Mouse (Mus musculus) kidney, adult 2 months (tissue): ENCODE measurements around the gene Il1f9. TPM values are rescaled to one million over a fixed set of nuclear protein-coding genes. Genes with fewer than 3 reads are reported as not detected.
"Not testable (repeated sequence)": the region's sequence is repeated elsewhere in the genome, so short reads cannot be mapped to it uniquely, and the experiment has no call there.

Source experiments
- DNase-seq: peaks from one replicate; pipeline ENCODE4 v3.0.0; 2021
- H3K27ac ChIP-seq: fragments of 200-500 bp; 2 replicates; pipeline ENCODE4 v1.5.1; 2012; ENCODE audit warnings: low read depth, low read length, control low read depth, inconsistent platforms; ENCODE audit not compliant: insufficient read depth
- H3K27me3 ChIP-seq: fragments of 200-500 bp; replicated peaks from 2 replicates; pipeline ENCODE4 v1.6.1; 2012; ENCODE audit warnings: mild to moderate bottlenecking, moderate library complexity, low read length, inconsistent platforms; ENCODE audit not compliant: control insufficient read depth, insufficient read depth
- H3K36me3 ChIP-seq: fragments of 200-500 bp; 2 replicates; pipeline ENCODE4 v1.6.1; 2012; ENCODE audit warnings: mild to moderate bottlenecking, moderate library complexity, low read length, inconsistent platforms; ENCODE audit not compliant: control insufficient read depth, insufficient read depth
- H3K4me1 ChIP-seq: fragments of 200-500 bp; 2 replicates; pipeline ENCODE4 v1.6.1; 2011; ENCODE audit warnings: low read length; ENCODE audit not compliant: control insufficient read depth, insufficient read depth
- H3K4me3 ChIP-seq: fragments of 200-500 bp; 2 replicates; pipeline ENCODE4 v1.5.1; 2011; ENCODE audit warnings: mild to moderate bottlenecking, low read depth, low read length, control low read depth; ENCODE audit not compliant: insufficient read depth
- CTCF ChIP-seq: fragments of 200-500 bp; conservative IDR thresholded peaks from 2 replicates; pipeline ENCODE4 v1.5.1; 2011; ENCODE audit warnings: low read depth, mild to moderate bottlenecking, control low read depth, low read length, moderate library complexity, mixed read lengths; ENCODE audit not compliant: insufficient read depth, insufficient read length
- POLR2A ChIP-seq: fragments of 200-500 bp; IDR thresholded peaks from one replicate; pipeline ENCODE4 v1.6.1; 2011; ENCODE audit warnings: low read depth, low read length, control low read depth
- WGBS: fragments of 180-500 bp; shearing (Covaris S2); methylation state at CpG from one replicate; pipeline ENCODE4 v1.1.7; 2018; 5-methylcytosine and 5-hydroxymethylcytosine counted together
- polyA plus RNA-seq: library from polyadenylated mRNA; depleted of rRNA; stranded (reverse); fragments of >200 nt; gene quantifications from 2 replicates; pipeline ENCODE4 v1.2.3, GENCODE M21; 2012; rRNA removed

Il1f9 gene
- polyA plus RNA-seq: 0.06 TPM in 1 of 2 replicates, not detected in the other

DNA sequence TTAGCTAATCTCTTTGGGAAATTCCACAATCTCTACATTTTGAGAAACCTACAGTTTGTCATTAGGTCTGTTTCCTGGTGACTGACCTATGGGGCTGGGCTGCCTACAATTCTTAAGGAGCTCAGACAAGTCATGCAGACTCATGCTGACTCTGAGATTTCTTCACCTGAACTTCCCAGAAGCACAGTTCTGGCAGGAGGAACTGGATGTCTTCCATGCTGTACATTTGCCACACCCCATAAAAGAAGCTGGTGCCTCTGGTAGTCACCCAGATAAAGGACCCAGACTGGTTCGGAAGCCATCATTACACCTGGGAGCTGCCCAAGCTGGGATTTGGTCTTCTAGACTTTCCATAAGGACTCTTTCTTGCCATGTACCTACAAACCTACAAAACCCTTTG, at the start of gene Il1f9:
Il1f9 (plus strand) TSS at position 301 of the 400 bp plus-strand sequence.
- DNase-seq: no peak
- Histone ChIP-seq H3K27me3 (no peaks in the 10 kb centered on the region), H3K4me3 (no peak within 1 kb of the TSS), H3K36me3 (no peaks in the 10 kb centered on the region), H3K4me1 (peaks cover 3% of the 10 kb centered on the region; the same call in 1 of the 2 replicates), H3K27ac (no peak within 1 kb of the TSS)
- WGBS: 91% methylated on average over 1 of the region's 1 CpGs
- TF ChIP-seq POLR2A: no peak

DNA sequence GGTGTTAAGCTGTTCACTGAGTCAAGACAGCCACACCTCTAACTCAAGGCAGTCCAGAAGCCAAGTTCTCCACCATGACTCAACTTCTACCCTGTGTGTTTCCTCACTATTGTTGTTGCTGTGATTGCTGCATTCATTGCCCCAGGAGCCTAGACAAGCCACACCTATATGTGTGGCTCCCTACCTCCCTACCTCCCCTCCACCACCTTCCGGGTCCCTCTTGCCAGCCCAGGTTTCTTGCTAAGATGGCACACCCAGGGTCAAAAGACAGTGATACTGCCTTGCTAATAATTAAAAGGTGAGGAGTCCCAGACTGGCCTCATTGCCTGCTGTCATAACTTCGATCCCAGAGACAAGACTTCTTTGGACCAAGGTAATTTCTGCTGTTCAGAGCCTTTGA, 33.4 kb upstream of the Il1f9 start, which contains the start of gene Il1f8:
Il1f8 (plus strand) TSS at position 301 of the 400 bp plus-strand sequence.
- H3K36me3 ChIP-seq: no peaks in the 10 kb centered on the region
- no peak for DNase-seq
- H3K4me3 ChIP-seq: no peak within 1 kb of the TSS
- H3K27ac ChIP-seq: no peak within 1 kb of the TSS
- WGBS: 65% methylated on average over 2 of the region's 2 CpGs
- no peak for TF ChIP-seq CTCF
- TF ChIP-seq POLR2A: no peak
- no peaks in the 10 kb centered on the region for H3K4me1 ChIP-seq
- H3K27me3 ChIP-seq: no peaks in the 10 kb centered on the region

GRCm38 (mm10) chr2:24181683-24182331, 4.5 kb upstream of the Il1f9 start:
- DNase-seq: peak; percentile 77
- peak; percentile 71 for TF ChIP-seq CTCF
- WGBS: 11% methylated on average over 14 of the region's 14 CpGs
- not testable (repeated sequence) for H3K36me3 ChIP-seq, H3K27me3 ChIP-seq, H3K4me1 ChIP-seq, H3K27ac ChIP-seq
- peak overlapping the region; percentile 19; the same call in 1 of the 2 replicates for H3K4me3 ChIP-seq

GRCm38 (mm10) chr2:24182423-24183147, 3.7 kb upstream of the Il1f9 start:
- H3K4me1 ChIP-seq, H3K27ac ChIP-seq, H3K4me3 ChIP-seq, H3K36me3 ChIP-seq, H3K27me3 ChIP-seq: not testable (repeated sequence)
- 38% methylated on average over 13 of the region's 13 CpGs for WGBS
- peak; percentile 58 for DNase-seq

DNA sequence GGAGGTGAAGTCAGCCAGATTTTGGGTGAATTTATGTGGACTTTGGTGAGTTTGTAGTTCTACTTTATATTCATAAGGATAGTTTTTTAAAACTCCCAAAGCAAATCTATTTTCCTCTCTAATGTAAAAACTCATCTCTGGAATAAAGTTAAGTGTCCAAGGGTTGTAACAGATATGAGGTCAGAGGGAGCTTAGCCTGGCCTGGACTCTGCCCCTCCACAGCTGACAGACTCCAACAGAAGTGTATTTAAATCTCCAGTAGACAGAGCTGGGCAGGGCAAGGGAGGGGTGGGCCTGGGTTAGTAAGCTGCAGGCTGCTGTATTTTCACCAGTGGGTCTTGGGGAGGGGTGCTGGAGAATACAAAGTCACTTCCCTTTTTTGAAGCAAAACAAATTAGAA, 2.2 kb upstream of the Il1f9 start:
- not testable (repeated sequence) for H3K27me3 ChIP-seq, H3K27ac ChIP-seq, H3K4me3 ChIP-seq, H3K36me3 ChIP-seq, H3K4me1 ChIP-seq
- peak; percentile 51 for DNase-seq

- H3K4me1 ChIP-seq: peaks cover 3% of the 10 kb centered on the region; the same call in 1 of the 2 replicates
- no peak for TF ChIP-seq POLR2A
- TF ChIP-seq CTCF: no peak
- 48% methylated on average over 6 of the region's 6 CpGs for WGBS
- H3K27me3 ChIP-seq: no peaks in the 10 kb centered on the region
- no peaks in the 10 kb centered on the region for H3K36me3 ChIP-seq
- H3K27ac ChIP-seq: no peak overlapping the region
- no peak for DNase-seq
- H3K4me3 ChIP-seq: no peak overlapping the region
Observed at GRCm38 (mm10) chr2:24187585-24187984, 1.3 kb downstream of the Il1f9 start.

DNA sequence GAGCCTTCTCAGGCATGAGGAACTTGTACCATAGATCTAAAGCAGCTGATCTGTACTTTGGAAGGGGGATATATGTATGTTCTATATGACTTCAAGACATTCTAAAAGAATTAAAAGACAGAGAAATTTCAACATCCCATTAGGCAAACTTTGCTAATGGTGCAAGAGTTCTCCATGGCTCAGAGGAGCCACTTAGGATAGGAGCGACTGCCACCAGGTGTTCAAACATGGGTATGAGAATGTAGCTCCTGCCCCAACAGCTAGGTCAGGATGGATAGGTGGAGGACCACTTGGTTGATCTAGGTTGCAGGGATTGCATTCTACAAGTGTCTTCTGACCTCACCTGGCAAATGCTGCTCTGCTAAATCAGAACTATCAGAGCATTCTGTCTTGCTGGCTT, 1.9 kb downstream of the Il1f9 start:
- Histone ChIP-seq H3K27me3 (no peaks in the 10 kb centered on the region), H3K4me3 (no peak overlapping the region), H3K27ac (no peak overlapping the region), H3K36me3 (no peaks in the 10 kb centered on the region), H3K4me1 (no peaks in the 10 kb centered on the region)
- TF ChIP-seq CTCF (peak; percentile 63), POLR2A (no peak)
- peak; percentile 12 for DNase-seq
- WGBS: 52% methylated on average over 1 of the region's 1 CpGs
